Mouse (Mus musculus): ENCODE data around the gene Pclo.

- TF ChIP-seq POLR2A (IDR thresholded peaks at IDR 0.05; ENCODE audit: insufficient read depth, low read depth, low read length): no peak
- no peak for TF ChIP-seq CTCF (IDR thresholded peaks at IDR 0.05)
- no peak for TF ChIP-seq EP300 (IDR thresholded peaks at IDR 0.05; ENCODE audit: insufficient read depth, low read depth, low read length)
Observed at GRCm38 (mm10) chr5:14527796-14528195, 13.1 kb downstream of the Pclo start.

Measured in heart, adult 2 months (tissue).